Mouse (Mus musculus) kidney, postnatal 10 days (tissue): Measurements from ENCODE around the gene Sel1l3.

Source experiments
- DNase-seq: peaks from one replicate; pipeline ENCODE4 v3.0.0; 2021; ENCODE audit warnings: mixed read lengths

Sel1l3 gene

GRCm38 (mm10) chr5:53213711-53214352 lies at the start of gene Sel1l3:
Gene Sel1l3 (minus strand): TSS chr5:53213927.
- DNase-seq: peak; percentile 57

- no peak for DNase-seq
These were observed 48.3 kb upstream of the Sel1l3 start for GRCm38 (mm10) chr5:53261999-53262398.

GRCm38 (mm10) chr5:53259894-53260293 lies 46.2 kb upstream of the Sel1l3 start:
- DNase-seq: no peak

GRCm38 (mm10) chr5:53258038-53258786 lies 44.5 kb upstream of the Sel1l3 start:
- peak; percentile 26 for DNase-seq

GRCm38 (mm10) chr5:53254821-53255220 lies 41.1 kb upstream of the Sel1l3 start:
- DNase-seq: no peak

GRCm38 (mm10) chr5:53254154-53254553 lies 40.4 kb upstream of the Sel1l3 start:
- no peak for DNase-seq

- no peak for DNase-seq
These were observed 35.8 kb upstream of the Sel1l3 start for GRCm38 (mm10) chr5:53249431-53250061.

- DNase-seq: no peak
These were observed 34.8 kb upstream of the Sel1l3 start for GRCm38 (mm10) chr5:53248499-53248898.

- DNase-seq: no peak
These were observed 30.2 kb upstream of the Sel1l3 start for GRCm38 (mm10) chr5:53243933-53244332.

GRCm38 (mm10) chr5:53242865-53243499 lies 29.3 kb upstream of the Sel1l3 start:
- no peak for DNase-seq

- DNase-seq: no peak
These were observed 28.2 kb upstream of the Sel1l3 start for GRCm38 (mm10) chr5:53241963-53242362.

- no peak for DNase-seq
These were observed 27.4 kb upstream of the Sel1l3 start for GRCm38 (mm10) chr5:53241109-53241508.

- DNase-seq: no peak
These were observed 26.2 kb upstream of the Sel1l3 start for GRCm38 (mm10) chr5:53239831-53240440.

GRCm38 (mm10) chr5:53239189-53239588 lies 25.5 kb upstream of the Sel1l3 start:
- no peak for DNase-seq

- DNase-seq: no peak
These were observed 25.0 kb upstream of the Sel1l3 start for GRCm38 (mm10) chr5:53238761-53239160.

- DNase-seq: no peak
These were observed 23.0 kb upstream of the Sel1l3 start for GRCm38 (mm10) chr5:53236749-53237148.

- peak; percentile 15 for DNase-seq
These were observed 22.4 kb upstream of the Sel1l3 start for GRCm38 (mm10) chr5:53236136-53236535.

- DNase-seq: peak; percentile 27
These were observed 21.8 kb upstream of the Sel1l3 start for GRCm38 (mm10) chr5:53235551-53235950.

GRCm38 (mm10) chr5:53230560-53230959 lies 16.8 kb upstream of the Sel1l3 start:
- no peak for DNase-seq

GRCm38 (mm10) chr5:53225434-53225833 lies 11.7 kb upstream of the Sel1l3 start:
- no peak for DNase-seq

GRCm38 (mm10) chr5:53214801-53215200 lies 1.1 kb upstream of the Sel1l3 start:
- DNase-seq: no peak

- DNase-seq: no peak
These were observed 635 bp upstream of the Sel1l3 start for GRCm38 (mm10) chr5:53214362-53214761.
